Mouse (Mus musculus): ENCODE results near the gene Tubb5. TPM values are rescaled to one million over a fixed set of nuclear protein-coding genes. Genes with fewer than 3 reads are reported as not detected.
A peak's percentile ranks its signal among the peaks of the same experiment; 100 is the strongest.

Tubb5 gene
- polyA plus RNA-seq, 1 experiment from 2014 or later, result 1,706 TPM

- Histone ChIP-seq H3K36me3 (peaks cover 39% of the 10 kb centered on the region), H3K4me1 (replicated peaks) (peaks cover 54% of the 10 kb centered on the region), H3K4me2 (peak overlapping the region; percentile 77), H3K27ac (replicated peaks) (0 out of 2 replicates have a peak overlapping the region, but pooled peaks have one; percentile 23), H3K9ac (peak overlapping the region; percentile 96; the same call in 1 of the 2 replicates), H3K4me3 (peak overlapping the region; percentile 84), H3K27me3 (no peaks in the 10 kb centered on the region), H3K9me3 (no peaks in the 10 kb centered on the region)
- WGBS, result 71% methylated on average over 26 of the region's 26 CpGs
- ATAC-seq (ENCODE audit: low FRiP score, low read depth), result no peak
Observed at GRCm38 (mm10) chr17:35835424-35836140, 2.5 kb downstream of the Tubb5 start.

DNA sequence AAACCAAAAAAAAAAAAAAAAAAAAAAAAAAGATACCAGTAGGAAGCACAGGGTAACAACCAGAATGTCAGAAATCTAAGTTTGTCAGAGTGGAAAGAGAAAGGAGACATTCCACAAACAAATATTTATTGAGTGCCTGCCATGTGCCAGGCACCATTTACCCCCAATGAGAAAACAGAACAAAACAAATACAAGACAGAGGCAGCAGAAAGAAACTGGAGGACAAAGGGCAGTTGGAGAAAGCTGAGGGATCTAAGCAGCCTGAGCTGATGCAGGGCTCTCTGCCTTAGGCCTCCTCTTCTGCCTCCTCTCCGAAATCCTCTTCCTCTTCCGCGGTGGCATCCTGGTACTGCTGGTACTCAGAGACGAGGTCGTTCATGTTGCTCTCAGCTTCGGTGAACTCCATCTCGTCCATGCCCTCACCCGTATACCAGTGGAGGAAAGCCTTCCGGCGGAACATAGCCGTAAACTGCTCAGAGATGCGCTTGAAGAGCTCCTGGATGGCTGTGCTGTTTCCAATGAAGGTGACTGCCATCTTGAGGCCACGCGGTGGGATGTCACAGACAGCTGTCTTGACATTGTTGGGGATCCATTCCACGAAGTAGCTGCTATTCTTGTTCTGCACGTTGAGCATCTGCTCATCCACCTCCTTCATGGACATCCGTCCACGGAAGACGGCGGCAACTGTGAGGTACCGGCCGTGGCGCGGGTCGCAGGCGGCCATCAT lies 3.2 kb downstream of the Tubb5 start:
- Histone ChIP-seq H3K27me3 (no peaks in the 10 kb centered on the region), H3K4me1 (replicated peaks) (peaks cover 51% of the 10 kb centered on the region), H3K4me3 (peak overlapping the region; percentile 84), H3K36me3 (peaks cover 39% of the 10 kb centered on the region), H3K9me3 (no peaks in the 10 kb centered on the region), H3K27ac (replicated peaks) (0 out of 2 replicates have a peak overlapping the region, but pooled peaks have one; percentile 23), H3K4me2 (peak overlapping the region; percentile 77), H3K9ac (peak overlapping the region; percentile 96; the same call in 1 of the 2 replicates)
- WGBS, result 70% methylated on average over 26 of the region's 26 CpGs
- ATAC-seq (ENCODE audit: low FRiP score, low read depth), result no peak

DNA sequence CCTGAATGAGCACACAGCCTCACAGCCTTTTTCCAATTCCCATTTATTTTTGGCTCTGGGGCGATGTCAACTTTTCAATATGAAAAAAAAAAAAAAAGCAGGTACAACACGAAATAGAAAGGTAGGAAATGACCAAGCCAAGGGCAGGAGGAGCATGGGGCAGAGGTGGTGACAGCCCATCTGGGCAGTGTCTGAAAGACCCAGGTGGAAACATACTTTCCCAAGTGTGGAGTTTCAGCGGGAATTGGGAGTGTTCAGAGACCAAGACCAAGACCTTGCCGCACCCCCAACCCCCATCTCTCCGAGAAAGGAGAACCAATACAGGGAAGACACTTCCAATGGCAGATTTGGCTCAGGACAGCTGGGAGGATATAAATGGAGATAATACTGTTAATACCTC lies 4.2 kb downstream of the Tubb5 start:
- Histone ChIP-seq H3K4me3 (peak overlapping the region; percentile 16; the same call in 1 of the 2 replicates), H3K9me3 (no peaks in the 10 kb centered on the region), H3K27me3 (no peaks in the 10 kb centered on the region), H3K4me2 (peak overlapping the region; percentile 77), H3K4me1 (replicated peaks) (peaks cover 45% of the 10 kb centered on the region), H3K36me3 (peaks cover 40% of the 10 kb centered on the region), H3K9ac (no peak overlapping the region), H3K27ac (replicated peaks) (no peak overlapping the region)
- no peak for ATAC-seq (ENCODE audit: low FRiP score, low read depth)
- 56% methylated on average over 5 of the region's 5 CpGs for WGBS

DNA sequence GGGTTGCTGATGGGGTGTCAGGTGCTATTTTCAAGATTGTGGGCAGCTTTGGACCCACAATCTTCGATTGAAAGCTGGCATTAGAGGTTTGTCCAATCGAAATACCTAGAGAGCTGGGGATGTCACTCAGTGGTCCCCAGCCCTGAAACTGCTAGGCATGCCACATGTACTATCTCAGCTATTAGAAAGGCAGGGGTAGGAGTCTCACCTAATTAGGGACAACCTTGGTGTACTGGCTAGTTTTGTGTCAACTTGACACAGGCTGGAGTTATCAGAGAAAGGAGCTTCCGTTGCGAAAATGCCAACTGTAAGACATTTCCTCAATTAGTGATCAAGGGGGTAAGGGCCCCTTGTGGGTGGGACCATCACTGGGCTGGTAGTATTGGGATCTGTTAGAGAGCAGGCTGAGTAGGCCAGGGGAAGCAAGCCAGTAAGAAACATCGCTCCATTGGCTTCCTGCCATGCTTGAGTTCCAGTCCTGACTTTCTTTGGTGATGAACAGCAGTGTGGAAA lies 4.8 kb downstream of the Tubb5 start:
- peak overlapping the region; percentile 77; the same call in 1 of the 2 replicates for H3K4me2 ChIP-seq
- ATAC-seq (ENCODE audit: low FRiP score, low read depth), result no peak
- H3K4me1 ChIP-seq (replicated peaks), result peaks cover 45% of the 10 kb centered on the region
- peak overlapping the region; percentile 32; the same call in 1 of the 2 replicates for H3K27ac ChIP-seq (replicated peaks)
- H3K27me3 ChIP-seq, result no peaks in the 10 kb centered on the region
- WGBS, result 22% methylated on average over 5 of the region's 5 CpGs
- H3K36me3 ChIP-seq, result peaks cover 43% of the 10 kb centered on the region
- H3K9ac ChIP-seq, result no peak overlapping the region
- H3K4me3 ChIP-seq, result no peak overlapping the region
- no peaks in the 10 kb centered on the region for H3K9me3 ChIP-seq

DNA sequence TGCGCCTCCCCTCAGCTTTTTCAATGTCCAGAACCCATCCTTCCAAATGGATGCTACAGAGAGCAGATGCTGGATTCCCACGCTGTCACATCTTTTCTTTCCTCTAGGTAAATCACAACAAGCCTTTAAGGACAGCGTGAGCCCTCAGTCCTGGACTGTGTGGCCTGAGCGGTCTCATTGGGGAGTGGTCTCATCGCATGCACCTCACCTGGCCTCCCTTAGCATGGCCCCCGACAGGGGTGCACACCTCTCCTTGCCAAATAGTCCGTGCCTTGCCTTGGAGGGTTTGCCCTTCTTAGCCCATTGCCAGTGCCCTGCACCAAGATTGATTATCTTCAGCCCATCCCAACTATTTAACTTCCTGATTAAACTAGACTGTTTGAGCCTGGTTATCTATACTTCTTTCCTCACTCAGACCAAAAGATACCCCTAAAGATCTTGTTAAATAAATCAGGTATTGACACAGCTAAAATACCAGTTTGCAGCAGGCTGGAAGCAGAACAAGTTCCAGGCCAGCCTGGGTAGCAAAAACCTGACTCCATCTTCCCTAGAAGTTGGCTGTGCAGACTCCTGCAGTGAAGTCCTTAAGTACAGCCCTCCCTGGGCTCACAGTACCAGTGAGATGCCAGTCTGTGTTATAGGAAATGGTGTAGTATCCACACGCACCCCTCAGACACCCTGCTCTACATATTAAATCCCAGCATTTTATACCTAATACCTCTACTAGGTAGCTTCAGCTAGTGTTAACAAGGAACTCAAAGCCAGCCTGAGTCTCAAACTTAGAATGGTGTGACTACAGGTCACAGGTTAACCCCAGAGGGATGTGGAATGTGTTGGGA lies 5.5 kb downstream of the Tubb5 start:
- Histone ChIP-seq H3K4me3 (no peak overlapping the region), H3K4me2 (no peak overlapping the region), H3K9me3 (no peaks in the 10 kb centered on the region), H3K9ac (no peak overlapping the region), H3K4me1 (replicated peaks) (peaks cover 45% of the 10 kb centered on the region), H3K36me3 (peaks cover 49% of the 10 kb centered on the region), H3K27me3 (no peaks in the 10 kb centered on the region), H3K27ac (replicated peaks) (peak overlapping the region; percentile 32; the same call in 1 of the 2 replicates)
- 67% methylated on average over 8 of the region's 8 CpGs for WGBS
- no peak for ATAC-seq (ENCODE audit: low FRiP score, low read depth)

DNA sequence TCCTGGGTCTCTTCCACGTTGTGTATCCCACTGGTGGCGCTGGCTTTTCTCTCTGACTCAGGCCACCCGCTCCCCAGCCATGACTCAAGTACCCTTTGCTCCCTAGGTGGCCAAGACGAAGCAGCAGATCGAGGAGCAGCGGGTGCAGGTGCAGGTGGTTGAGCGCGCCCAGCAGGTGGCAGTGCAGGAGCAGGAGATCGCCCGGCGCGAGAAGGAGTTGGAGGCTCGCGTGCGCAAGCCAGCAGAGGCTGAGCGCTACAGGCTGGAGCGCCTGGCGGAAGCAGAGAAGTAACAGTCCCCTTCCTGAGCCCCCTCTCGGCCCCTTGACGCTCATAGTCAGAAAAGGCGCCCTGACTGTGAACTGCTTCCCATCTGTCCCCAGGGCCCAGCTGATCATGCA lies 8.4 kb downstream of the Tubb5 start:
- no peak overlapping the region for H3K27ac ChIP-seq (replicated peaks)
- no peak overlapping the region; the same call in 1 of the 2 replicates for H3K4me2 ChIP-seq
- ATAC-seq (ENCODE audit: low FRiP score, low read depth), result 0 out of 2 replicates have a peak, but pooled peaks have one; percentile 36
- H3K9me3 ChIP-seq, result no peaks in the 10 kb centered on the region
- peaks cover 29% of the 10 kb centered on the region for H3K4me1 ChIP-seq (replicated peaks)
- no peak overlapping the region for H3K9ac ChIP-seq
- no peaks in the 10 kb centered on the region for H3K27me3 ChIP-seq
- H3K4me3 ChIP-seq, result 0 out of 2 replicates have a peak overlapping the region, but pooled peaks have one; percentile 0
- peaks cover 57% of the 10 kb centered on the region for H3K36me3 ChIP-seq
- 7% methylated on average over 21 of the region's 21 CpGs for WGBS

DNA sequence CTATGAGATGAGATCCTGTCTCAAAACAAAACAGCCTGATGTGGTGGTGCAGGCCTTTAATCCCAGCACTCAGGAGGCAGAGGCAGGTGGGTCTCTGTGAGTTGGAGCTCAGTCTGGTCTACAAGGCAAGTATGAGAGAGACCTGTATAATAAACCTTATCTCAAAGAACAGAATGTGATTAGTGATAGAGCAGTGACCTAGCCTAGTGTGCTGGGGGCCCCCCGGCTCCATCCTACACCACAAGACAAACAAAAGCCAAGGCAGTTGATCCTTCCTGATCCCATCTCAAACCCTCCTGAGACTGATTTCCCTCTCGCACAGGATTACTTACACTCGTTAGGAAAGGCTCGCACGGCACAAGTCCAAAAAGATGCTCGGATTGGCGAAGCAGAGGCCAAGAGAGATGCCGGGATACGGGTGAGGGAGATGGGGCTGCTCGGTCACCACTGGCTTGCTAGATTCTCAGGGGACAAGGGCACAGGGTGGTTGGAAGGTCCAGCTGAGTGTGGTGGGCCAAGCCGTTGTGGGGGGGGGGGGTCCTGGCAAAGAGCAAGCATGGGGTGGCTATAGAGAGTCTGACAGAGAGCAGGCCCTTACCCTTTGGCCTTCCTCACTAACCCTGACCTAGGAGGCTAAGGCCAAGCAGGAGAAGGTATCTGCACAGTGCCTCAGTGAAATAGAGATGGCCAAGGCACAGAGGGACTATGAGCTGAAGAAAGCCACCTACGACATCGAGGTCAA lies 12.8 kb downstream of the Tubb5 start:
- Histone ChIP-seq H3K9ac (no peak overlapping the region), H3K27me3 (0 out of 2 replicates have a peak, but pooled peaks cover 5% of the 10 kb centered on the region), H3K27ac (replicated peaks) (no peak overlapping the region), H3K4me3 (no peak overlapping the region), H3K36me3 (peaks cover 33% of the 10 kb centered on the region), H3K4me2 (no peak overlapping the region), H3K4me1 (replicated peaks) (peaks cover 40% of the 10 kb centered on the region), H3K9me3 (no peaks in the 10 kb centered on the region)
- no peak for ATAC-seq (ENCODE audit: low FRiP score, low read depth)
- 94% methylated on average over 13 of the region's 13 CpGs for WGBS

GRCm38 (mm10) chr17:35824402-35824801 lies 13.7 kb downstream of the Tubb5 start:
- no peak overlapping the region for H3K9ac ChIP-seq
- peaks cover 11% of the 10 kb centered on the region for H3K27me3 ChIP-seq
- peak overlapping the region; percentile 81 for H3K4me3 ChIP-seq
- H3K27ac ChIP-seq (replicated peaks), result no peak overlapping the region
- ATAC-seq (ENCODE audit: low FRiP score, low read depth), result no peak
- WGBS, result 72% methylated on average over 7 of the region's 7 CpGs
- H3K36me3 ChIP-seq, result peaks cover 33% of the 10 kb centered on the region
- peak overlapping the region; percentile 95 for H3K4me2 ChIP-seq
- H3K4me1 ChIP-seq (replicated peaks), result peaks cover 33% of the 10 kb centered on the region
- no peaks in the 10 kb centered on the region for H3K9me3 ChIP-seq

DNA sequence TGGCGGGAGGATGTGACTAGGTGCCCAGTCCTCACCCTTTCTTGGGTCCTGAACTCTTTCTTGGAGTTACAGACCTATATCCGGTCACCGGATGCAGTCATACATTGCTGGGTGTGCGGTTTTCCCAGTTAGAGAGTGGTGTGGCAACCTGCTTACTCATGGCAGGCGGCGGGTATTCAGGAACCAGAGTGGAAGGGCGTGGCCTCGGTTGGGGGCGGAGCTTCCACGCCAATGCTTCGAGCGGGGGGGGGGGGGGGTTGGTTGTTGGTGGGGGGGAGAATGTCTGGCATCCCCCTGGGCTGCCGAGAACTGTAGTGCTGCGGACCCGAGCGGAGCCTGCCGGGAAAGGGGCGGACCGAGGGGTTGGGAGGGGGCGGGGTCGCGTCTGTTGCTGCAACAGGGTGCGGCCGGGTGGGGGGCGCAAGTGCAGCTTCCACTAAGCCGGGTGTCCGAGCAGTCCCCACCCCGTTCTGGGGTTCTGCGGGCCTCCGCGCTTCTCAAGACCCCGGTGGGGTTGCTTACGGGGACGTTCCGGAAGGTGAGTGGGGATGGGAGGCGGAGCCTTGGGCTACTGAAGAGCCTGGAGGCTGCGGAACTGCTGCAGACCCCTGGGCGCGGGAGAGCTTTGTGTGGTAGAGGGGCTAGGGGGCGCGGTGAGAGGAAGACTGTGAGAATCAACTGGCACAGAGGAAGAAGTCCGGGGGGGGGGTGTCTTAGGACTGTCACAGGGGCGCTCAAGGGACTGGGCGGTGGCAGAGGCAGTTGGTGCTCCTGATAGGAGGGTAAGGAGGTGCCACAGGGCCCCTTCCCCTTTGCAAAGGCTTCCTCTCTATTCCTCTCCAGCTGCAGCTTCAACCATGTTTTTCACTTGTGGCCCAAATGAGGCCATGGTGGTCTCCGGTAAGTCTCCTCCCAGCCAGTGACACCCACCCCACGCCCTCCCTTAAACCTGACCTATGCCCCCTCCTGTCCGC lies 14.9 kb downstream of the Tubb5 start, which contains the start of gene Flot1:
Gene Flot1 (plus strand): TSS at position 267 of the 974 bp plus-strand sequence.
- peaks cover 13% of the 10 kb centered on the region for H3K27me3 ChIP-seq
- ATAC-seq (ENCODE audit: low FRiP score, low read depth), result peak; percentile 93
- no peaks in the 10 kb centered on the region for H3K9me3 ChIP-seq
- peak within 1 kb of the TSS; percentile 67 for H3K9ac ChIP-seq
- H3K4me3 ChIP-seq, result peak within 1 kb of the TSS; percentile 81
- H3K27ac ChIP-seq (replicated peaks), result peak within 1 kb of the TSS; percentile 88
- H3K4me2 ChIP-seq, result peak within 1 kb of the TSS; percentile 95
- peaks cover 28% of the 10 kb centered on the region for H3K36me3 ChIP-seq
- under 1% methylated on average over 39 of the region's 47 CpGs for WGBS
- H3K4me1 ChIP-seq (replicated peaks), result peaks cover 33% of the 10 kb centered on the region

GRCm38 (mm10) chr17:35822564-35822963 lies 15.5 kb downstream of the Tubb5 start:
- Histone ChIP-seq H3K4me2 (peak overlapping the region; percentile 95), H3K4me3 (peak overlapping the region; percentile 81), H3K9ac (peak overlapping the region; percentile 67), H3K9me3 (no peaks in the 10 kb centered on the region), H3K36me3 (peaks cover 22% of the 10 kb centered on the region), H3K27me3 (peaks cover 13% of the 10 kb centered on the region), H3K27ac (replicated peaks) (peak overlapping the region; percentile 88), H3K4me1 (replicated peaks) (peaks cover 33% of the 10 kb centered on the region)
- 3% methylated on average over 11 of the region's 11 CpGs for WGBS
- peak; percentile 37; the same call in 1 of the 2 replicates for ATAC-seq (ENCODE audit: low FRiP score, low read depth)
